Mouse (Mus musculus) megakaryocyte, embryonic 14.5 days (primary cell): ENCODE measurements around the gene Slc22a12. TPM values are rescaled to one million over a fixed set of nuclear protein-coding genes. Genes with fewer than 3 reads are reported as not detected.

ENCODE experiments used
- H3K27me3 ChIP-seq: replicated peaks from 2 replicates; pipeline ENCODE3; 2012; ENCODE audit warnings: inconsistent platforms
- H3K36me3 ChIP-seq: replicated peaks from 2 replicates; pipeline ENCODE3; 2012; ENCODE audit warnings: low read length, inconsistent platforms, mixed read lengths
- H3K4me1 ChIP-seq: 2 replicates; pipeline ENCODE4 v1.6.1; 2012; ENCODE audit warnings: inconsistent platforms
- H3K4me3 ChIP-seq: replicated peaks from 2 replicates; pipeline ENCODE3; 2012; ENCODE audit warnings: moderate library complexity, mild to moderate bottlenecking, inconsistent platforms
- H3K9me3 ChIP-seq: 2 replicates; pipeline ENCODE4 v1.6.1; 2012; ENCODE audit warnings: inconsistent platforms
- FLI1 ChIP-seq: IDR thresholded peaks from 2 replicates; pipeline ENCODE4 v1.6.1; 2012; ENCODE audit warnings: low read length, inconsistent platforms, mixed read lengths
- GATA1 ChIP-seq: IDR thresholded peaks from 3 replicates; pipeline ENCODE4 v1.6.1; 2012; ENCODE audit warnings: mixed read lengths, low read length, inconsistent platforms, borderline replicate concordance
- polyA plus RNA-seq: library from polyadenylated mRNA; stranded (reverse); fragments of >175 nt; gene quantifications from 2 replicates; pipeline ENCODE4 v1.2.3, GENCODE M21; 2012; ENCODE audit warnings: low replicate concordance; ENCODE audit not compliant: insufficient read depth

The Slc22a12 gene
- polyA plus RNA-seq, 1 experiment: not detected

GRCm38 (mm10) chr19:6533290-6534117 lies 9.3 kb downstream of the Slc22a12 start:
- Histone ChIP-seq H3K4me3 (no peak overlapping the region), H3K27me3 (peaks cover 96% of the 10 kb centered on the region), H3K4me1 (peaks cover 23% of the 10 kb centered on the region), H3K36me3 (no peaks in the 10 kb centered on the region), H3K9me3 (no peaks in the 10 kb centered on the region)
- no peak for TF ChIP-seq GATA1
- no peak for TF ChIP-seq FLI1

DNA sequence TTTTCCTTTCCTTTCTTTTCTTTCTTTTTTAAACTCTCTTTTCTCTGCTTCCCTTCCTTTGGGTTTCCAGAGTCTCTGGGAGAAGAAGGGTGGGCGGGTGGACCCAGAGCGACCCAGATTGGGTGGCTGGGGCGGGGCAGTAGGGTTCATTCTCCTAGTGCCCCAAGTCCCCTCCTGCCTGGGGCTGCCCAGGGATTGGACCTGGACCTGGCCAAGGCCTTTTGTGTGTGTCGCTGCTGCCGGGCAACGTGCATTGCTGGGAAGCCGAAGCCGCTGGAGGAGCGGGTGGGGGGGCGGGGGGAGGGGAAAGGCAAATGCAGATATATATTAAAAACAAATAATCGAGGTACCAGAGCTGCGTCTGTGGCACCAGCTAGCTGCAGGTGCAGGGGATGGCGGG lies 10.2 kb downstream of the Slc22a12 start:
- Histone ChIP-seq H3K4me1 (peaks cover 19% of the 10 kb centered on the region), H3K27me3 (peaks cover 96% of the 10 kb centered on the region), H3K36me3 (no peaks in the 10 kb centered on the region), H3K9me3 (no peaks in the 10 kb centered on the region), H3K4me3 (no peak overlapping the region)
- no peak for TF ChIP-seq GATA1
- no peak for TF ChIP-seq FLI1

GRCm38 (mm10) chr19:6531832-6532471 lies 10.9 kb downstream of the Slc22a12 start:
- Histone ChIP-seq H3K36me3 (no peaks in the 10 kb centered on the region), H3K4me1 (peaks cover 19% of the 10 kb centered on the region), H3K27me3 (peaks cover 96% of the 10 kb centered on the region), H3K4me3 (peak overlapping the region; percentile 81), H3K9me3 (no peaks in the 10 kb centered on the region)
- TF ChIP-seq GATA1: no peak
- TF ChIP-seq FLI1: no peak

DNA sequence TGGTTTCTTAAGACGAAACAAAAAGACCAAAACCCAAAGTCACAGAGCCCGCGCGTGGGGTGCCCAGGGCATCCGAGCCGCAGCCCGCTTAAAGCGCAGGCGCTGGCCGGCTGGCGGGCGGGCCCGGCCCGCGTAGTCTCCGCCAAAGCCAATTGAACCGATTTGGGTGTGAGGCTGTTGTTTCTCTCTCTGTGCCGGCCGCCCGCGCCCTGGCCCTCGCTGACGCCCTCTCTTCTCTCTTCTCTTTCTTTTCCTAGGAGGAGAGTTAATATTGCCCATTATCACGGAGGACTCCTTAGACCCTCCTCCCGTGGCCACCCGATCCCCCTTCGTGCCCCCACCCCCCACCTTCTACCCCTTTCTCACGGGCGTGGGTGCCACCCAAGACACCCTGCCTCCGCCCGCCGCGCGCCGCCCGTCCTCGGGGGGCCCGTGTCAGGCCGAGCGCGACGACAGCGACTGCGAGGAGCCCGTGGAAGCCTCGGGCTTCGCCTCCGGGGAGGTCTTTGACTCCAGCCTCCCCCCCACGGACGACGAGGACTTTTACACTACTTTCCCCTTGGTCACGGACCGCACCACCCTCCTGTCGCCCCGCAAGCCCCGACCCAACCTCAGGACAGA lies 11.7 kb downstream of the Slc22a12 start:
- H3K27me3 ChIP-seq: peaks cover 96% of the 10 kb centered on the region
- H3K4me3 ChIP-seq: peak overlapping the region; percentile 54
- H3K36me3 ChIP-seq: no peaks in the 10 kb centered on the region
- peaks cover 19% of the 10 kb centered on the region for H3K4me1 ChIP-seq
- no peaks in the 10 kb centered on the region for H3K9me3 ChIP-seq
- TF ChIP-seq GATA1: no peak
- no peak for TF ChIP-seq FLI1

DNA sequence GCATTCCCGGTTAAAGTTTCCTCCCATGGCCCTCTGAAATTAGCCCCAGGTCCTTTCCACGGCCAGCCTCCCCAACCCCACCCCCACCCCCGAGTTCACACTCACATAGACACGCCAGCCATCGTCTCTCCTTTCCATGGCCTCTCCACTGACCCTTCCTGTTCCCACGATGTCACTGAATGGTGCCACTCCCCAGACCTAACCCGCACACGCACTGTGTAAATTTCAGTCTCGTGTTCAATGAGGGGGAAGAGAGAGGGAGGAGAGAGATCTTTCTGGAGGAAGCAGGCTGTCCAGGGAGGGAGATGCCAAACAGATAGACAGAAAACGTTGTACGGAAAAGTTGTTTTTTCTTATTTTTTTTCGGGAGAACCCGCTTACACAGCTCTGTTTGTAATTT lies 12.5 kb downstream of the Slc22a12 start:
- no peaks in the 10 kb centered on the region for H3K36me3 ChIP-seq
- TF ChIP-seq FLI1: no peak
- H3K4me3 ChIP-seq: no peak overlapping the region
- H3K27me3 ChIP-seq: peaks cover 95% of the 10 kb centered on the region
- H3K9me3 ChIP-seq: no peaks in the 10 kb centered on the region
- H3K4me1 ChIP-seq: peaks cover 19% of the 10 kb centered on the region

- Histone ChIP-seq H3K27me3 (peaks cover 96% of the 10 kb centered on the region), H3K36me3 (no peaks in the 10 kb centered on the region), H3K9me3 (no peaks in the 10 kb centered on the region), H3K4me3 (no peak overlapping the region), H3K4me1 (peaks cover 19% of the 10 kb centered on the region)
- no peak for TF ChIP-seq GATA1
- no peak for TF ChIP-seq FLI1
These were observed 13.4 kb downstream of the Slc22a12 start for GRCm38 (mm10) chr19:6529265-6529985.

GRCm38 (mm10) chr19:6527839-6528531 lies 14.8 kb downstream of the Slc22a12 start:
- Histone ChIP-seq H3K9me3 (no peaks in the 10 kb centered on the region), H3K4me3 (no peak overlapping the region), H3K27me3 (peaks cover 96% of the 10 kb centered on the region), H3K4me1 (peaks cover 19% of the 10 kb centered on the region), H3K36me3 (no peaks in the 10 kb centered on the region)
- TF ChIP-seq GATA1: no peak

GRCm38 (mm10) chr19:6527439-6527838 lies 15.4 kb downstream of the Slc22a12 start:
- Histone ChIP-seq H3K27me3 (peaks cover 96% of the 10 kb centered on the region), H3K4me1 (peaks cover 19% of the 10 kb centered on the region), H3K36me3 (no peaks in the 10 kb centered on the region), H3K4me3 (no peak overlapping the region), H3K9me3 (no peaks in the 10 kb centered on the region)
- no peak for TF ChIP-seq FLI1
- no peak for TF ChIP-seq GATA1

DNA sequence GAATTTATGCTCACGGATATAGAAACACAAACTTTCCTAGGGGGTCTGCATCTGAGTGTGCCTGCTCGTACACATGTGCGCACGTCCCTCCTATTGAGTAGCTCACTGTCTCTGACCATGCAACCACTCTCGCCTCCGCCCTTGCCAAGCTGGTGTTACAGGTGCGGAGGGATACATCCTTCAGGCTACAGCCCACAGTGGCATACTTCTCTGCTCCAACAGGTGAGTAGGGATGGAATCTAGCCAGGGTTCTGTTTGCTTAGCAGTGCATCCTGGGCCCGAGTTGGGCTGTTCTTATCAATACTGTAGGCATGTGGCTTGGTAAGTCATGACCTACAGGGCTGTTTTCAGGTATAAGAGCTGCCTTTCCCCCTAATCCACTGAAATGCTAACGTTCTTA lies 16.8 kb downstream of the Slc22a12 start:
- no peak overlapping the region for H3K4me3 ChIP-seq
- no peak for TF ChIP-seq FLI1
- no peak for TF ChIP-seq GATA1
- H3K27me3 ChIP-seq: peaks cover 95% of the 10 kb centered on the region
- no peaks in the 10 kb centered on the region for H3K9me3 ChIP-seq
- peaks cover 7% of the 10 kb centered on the region for H3K4me1 ChIP-seq
- no peaks in the 10 kb centered on the region for H3K36me3 ChIP-seq
